Mouse (Mus musculus): ENCODE data around the gene Tns3. TPM values are rescaled to one million over a fixed set of nuclear protein-coding genes. Genes with fewer than 3 reads are reported as not detected.

The Tns3 gene
- polyA plus RNA-seq, 1 experiment from 2014 or later, result 8.8 TPM

DNA sequence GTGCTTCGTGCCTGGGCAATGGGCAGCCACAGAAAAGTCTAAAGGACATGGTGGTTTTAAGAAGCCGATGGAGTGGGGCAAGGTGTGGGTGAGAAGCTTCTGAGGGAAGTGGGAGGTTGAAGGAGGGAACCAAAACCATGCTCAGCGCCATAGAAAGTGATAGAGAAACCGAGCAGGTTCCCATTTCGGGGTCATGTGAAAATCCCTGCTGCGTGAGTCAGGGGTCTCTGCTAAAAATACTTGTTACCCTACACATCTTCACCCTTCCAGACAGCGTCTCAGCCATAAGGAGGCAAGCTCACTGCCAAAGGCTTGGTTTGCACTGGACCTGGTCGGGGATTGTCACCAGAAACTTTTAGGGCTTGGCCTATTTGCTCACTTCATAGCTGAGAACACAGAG lies 24.6 kb upstream of the Tns3 start:
- DNase-seq (ENCODE audit: low spot score) (no peak), ATAC-seq (replicated peaks; ENCODE audit: low FRiP score) (no peak)
- no peaks in the 10 kb centered on the region for H3K9me3 ChIP-seq (ENCODE audit: control insufficient read depth, low read length)
- peaks cover 16% of the 10 kb centered on the region; the same call in 1 of the 2 replicates for H3K4me1 ChIP-seq (replicated peaks; ENCODE audit: control insufficient read depth, insufficient read depth, low read length)
- H3K4me2 ChIP-seq (ENCODE audit: low read depth, low read length, severe bottlenecking), result no peak overlapping the region
- no peak overlapping the region for H3K9ac ChIP-seq (ENCODE audit: low read length)
- H3K27me3 ChIP-seq (ENCODE audit: control insufficient read depth, insufficient read depth, low read length), result no peaks in the 10 kb centered on the region
- H3K4me3 ChIP-seq (ENCODE audit: low read depth, low read length), result no peak overlapping the region
- H3K27ac ChIP-seq (ENCODE audit: low read depth, low read length), result no peak overlapping the region
- 92% methylated on average over 8 of the region's 8 CpGs for WGBS
- H3K36me3 ChIP-seq (ENCODE audit: control insufficient read depth, insufficient read depth, low read length), result no peaks in the 10 kb centered on the region

GRCm38 (mm10) chr11:8686501-8686900 lies 22.2 kb upstream of the Tns3 start:
- WGBS, result 83% methylated on average over 3 of the region's 3 CpGs

GRCm38 (mm10) chr11:8686061-8686460 lies 21.7 kb upstream of the Tns3 start:
- H3K36me3 ChIP-seq (ENCODE audit: control insufficient read depth, insufficient read depth, low read length), result no peaks in the 10 kb centered on the region
- no peak overlapping the region for H3K4me3 ChIP-seq (ENCODE audit: low read depth, low read length)
- no peak overlapping the region for H3K9ac ChIP-seq (ENCODE audit: low read length)
- WGBS, result 82% methylated on average over 1 of the region's 1 CpGs
- H3K4me1 ChIP-seq (replicated peaks; ENCODE audit: control insufficient read depth, insufficient read depth, low read length), result no peaks in the 10 kb centered on the region
- H3K27ac ChIP-seq (ENCODE audit: low read depth, low read length), result no peak overlapping the region
- no peaks in the 10 kb centered on the region for H3K27me3 ChIP-seq (ENCODE audit: control insufficient read depth, insufficient read depth, low read length)
- DNase-seq (ENCODE audit: low spot score), result no peak
- no peaks in the 10 kb centered on the region for H3K9me3 ChIP-seq (ENCODE audit: control insufficient read depth, low read length)
- no peak for ATAC-seq (replicated peaks; ENCODE audit: low FRiP score)
- H3K4me2 ChIP-seq (ENCODE audit: low read depth, low read length, severe bottlenecking), result no peak overlapping the region

More at GRCm38 (mm10) chr11:8686501-8686900, 22.2 kb upstream of the Tns3 start:
- H3K9ac ChIP-seq (ENCODE audit: low read length), result no peak overlapping the region
- H3K36me3 ChIP-seq (ENCODE audit: control insufficient read depth, insufficient read depth, low read length), result no peaks in the 10 kb centered on the region
- no peaks in the 10 kb centered on the region for H3K4me1 ChIP-seq (replicated peaks; ENCODE audit: control insufficient read depth, insufficient read depth, low read length)
- no peak overlapping the region for H3K4me2 ChIP-seq (ENCODE audit: low read depth, low read length, severe bottlenecking)
- H3K9me3 ChIP-seq (ENCODE audit: control insufficient read depth, low read length), result no peaks in the 10 kb centered on the region
- no peak overlapping the region for H3K27ac ChIP-seq (ENCODE audit: low read depth, low read length)
- H3K27me3 ChIP-seq (ENCODE audit: control insufficient read depth, insufficient read depth, low read length), result no peaks in the 10 kb centered on the region
- DNase-seq (ENCODE audit: low spot score) (no peak), ATAC-seq (replicated peaks; ENCODE audit: low FRiP score) (no peak)
- H3K4me3 ChIP-seq (ENCODE audit: low read depth, low read length), result no peak overlapping the region

GRCm38 (mm10) chr11:8685195-8685594 lies 20.9 kb upstream of the Tns3 start:
- ATAC-seq (replicated peaks; ENCODE audit: low FRiP score), result no peak
- H3K36me3 ChIP-seq (ENCODE audit: control insufficient read depth, insufficient read depth, low read length), result no peaks in the 10 kb centered on the region
- no peaks in the 10 kb centered on the region for H3K9me3 ChIP-seq (ENCODE audit: control insufficient read depth, low read length)
- H3K27me3 ChIP-seq (ENCODE audit: control insufficient read depth, insufficient read depth, low read length), result no peaks in the 10 kb centered on the region
- H3K4me3 ChIP-seq (ENCODE audit: low read depth, low read length), result no peak overlapping the region
- DNase-seq (ENCODE audit: low spot score), result no peak
- no peak overlapping the region for H3K27ac ChIP-seq (ENCODE audit: low read depth, low read length)
- no peak overlapping the region for H3K4me2 ChIP-seq (ENCODE audit: low read depth, low read length, severe bottlenecking)
- no peaks in the 10 kb centered on the region for H3K4me1 ChIP-seq (replicated peaks; ENCODE audit: control insufficient read depth, insufficient read depth, low read length)
- H3K9ac ChIP-seq (ENCODE audit: low read length), result no peak overlapping the region
- 67% methylated on average over 3 of the region's 3 CpGs for WGBS

DNA sequence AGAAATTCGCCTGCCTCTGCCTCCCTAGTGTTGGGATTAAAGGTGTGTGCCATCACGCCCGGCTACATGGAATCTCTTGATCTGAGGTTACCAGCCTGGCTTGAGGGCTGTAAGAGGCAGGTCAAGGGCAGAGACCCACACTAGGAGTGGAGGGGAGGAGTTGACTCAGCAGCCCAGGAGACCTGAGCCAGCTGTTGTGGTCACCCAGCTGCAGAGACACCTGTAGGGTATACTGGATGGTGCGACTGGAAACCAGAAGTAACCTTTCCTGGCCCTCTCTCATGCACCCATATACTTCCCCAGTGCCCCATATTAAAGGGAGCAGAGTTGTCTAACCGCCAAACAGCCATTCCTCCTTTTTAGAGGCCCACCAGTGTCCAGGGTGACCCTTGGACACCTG lies 19.9 kb upstream of the Tns3 start:
- ATAC-seq (replicated peaks; ENCODE audit: low FRiP score) (no peak), DNase-seq (ENCODE audit: low spot score) (no peak)
- H3K27ac ChIP-seq (ENCODE audit: low read depth, low read length), result no peak overlapping the region
- no peak overlapping the region for H3K9ac ChIP-seq (ENCODE audit: low read length)
- H3K4me1 ChIP-seq (replicated peaks; ENCODE audit: control insufficient read depth, insufficient read depth, low read length), result no peaks in the 10 kb centered on the region
- H3K4me2 ChIP-seq (ENCODE audit: low read depth, low read length, severe bottlenecking), result no peak overlapping the region
- H3K27me3 ChIP-seq (ENCODE audit: control insufficient read depth, insufficient read depth, low read length), result no peaks in the 10 kb centered on the region
- no peak overlapping the region for H3K4me3 ChIP-seq (ENCODE audit: low read depth, low read length)
- WGBS, result 93% methylated on average over 5 of the region's 5 CpGs
- H3K9me3 ChIP-seq (ENCODE audit: control insufficient read depth, low read length), result no peaks in the 10 kb centered on the region
- H3K36me3 ChIP-seq (ENCODE audit: control insufficient read depth, insufficient read depth, low read length), result no peaks in the 10 kb centered on the region

GRCm38 (mm10) chr11:8681356-8681755 lies 17.0 kb upstream of the Tns3 start:
- no peaks in the 10 kb centered on the region for H3K36me3 ChIP-seq (ENCODE audit: control insufficient read depth, insufficient read depth, low read length)
- no peak overlapping the region for H3K4me2 ChIP-seq (ENCODE audit: low read depth, low read length, severe bottlenecking)
- H3K4me1 ChIP-seq (replicated peaks; ENCODE audit: control insufficient read depth, insufficient read depth, low read length), result no peaks in the 10 kb centered on the region
- no peak overlapping the region for H3K27ac ChIP-seq (ENCODE audit: low read depth, low read length)
- ATAC-seq (replicated peaks; ENCODE audit: low FRiP score), result no peak
- no peak overlapping the region for H3K4me3 ChIP-seq (ENCODE audit: low read depth, low read length)
- H3K9ac ChIP-seq (ENCODE audit: low read length), result no peak overlapping the region
- DNase-seq (ENCODE audit: low spot score), result no peak
- H3K27me3 ChIP-seq (ENCODE audit: control insufficient read depth, insufficient read depth, low read length), result no peaks in the 10 kb centered on the region
- WGBS, result 83% methylated on average over 3 of the region's 3 CpGs
- H3K9me3 ChIP-seq (ENCODE audit: control insufficient read depth, low read length), result no peaks in the 10 kb centered on the region

- H3K27ac ChIP-seq (ENCODE audit: low read depth, low read length), result no peak overlapping the region
- WGBS, result 47% methylated on average over 7 of the region's 7 CpGs
- no peaks in the 10 kb centered on the region for H3K36me3 ChIP-seq (ENCODE audit: control insufficient read depth, insufficient read depth, low read length)
- ATAC-seq (replicated peaks; ENCODE audit: low FRiP score) (no peak), DNase-seq (ENCODE audit: low spot score) (no peak)
- H3K4me1 ChIP-seq (replicated peaks; ENCODE audit: control insufficient read depth, insufficient read depth, low read length), result no peaks in the 10 kb centered on the region
- no peak overlapping the region for H3K9ac ChIP-seq (ENCODE audit: low read length)
- H3K27me3 ChIP-seq (ENCODE audit: control insufficient read depth, insufficient read depth, low read length), result no peaks in the 10 kb centered on the region
- H3K9me3 ChIP-seq (ENCODE audit: control insufficient read depth, low read length), result no peaks in the 10 kb centered on the region
- H3K4me2 ChIP-seq (ENCODE audit: low read depth, low read length, severe bottlenecking), result no peak overlapping the region
- H3K4me3 ChIP-seq (ENCODE audit: low read depth, low read length), result no peak overlapping the region
These were observed 16.3 kb upstream of the Tns3 start for GRCm38 (mm10) chr11:8680650-8681049.

DNA sequence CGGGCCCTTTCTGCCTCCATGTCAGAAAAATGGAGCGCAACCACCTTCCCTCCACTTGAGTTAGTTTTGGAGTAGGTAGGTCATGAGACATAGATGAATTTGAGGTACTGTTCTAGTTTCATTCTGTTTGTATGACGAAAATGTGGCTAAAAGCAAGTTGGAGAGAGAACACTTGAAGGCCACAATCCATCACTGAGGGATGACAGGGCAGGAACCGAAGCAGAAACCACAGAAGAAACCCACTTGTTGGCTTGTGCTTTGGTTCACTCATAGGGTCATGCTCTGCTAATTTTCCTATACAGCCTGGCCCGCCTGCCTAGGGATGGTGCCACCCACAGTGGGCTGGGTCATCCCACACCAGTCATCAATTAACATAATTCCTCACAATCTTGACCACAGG lies 14.9 kb upstream of the Tns3 start:
- ATAC-seq (replicated peaks; ENCODE audit: low FRiP score), result no peak
- WGBS, result 89% methylated on average over 5 of the region's 5 CpGs

DNA sequence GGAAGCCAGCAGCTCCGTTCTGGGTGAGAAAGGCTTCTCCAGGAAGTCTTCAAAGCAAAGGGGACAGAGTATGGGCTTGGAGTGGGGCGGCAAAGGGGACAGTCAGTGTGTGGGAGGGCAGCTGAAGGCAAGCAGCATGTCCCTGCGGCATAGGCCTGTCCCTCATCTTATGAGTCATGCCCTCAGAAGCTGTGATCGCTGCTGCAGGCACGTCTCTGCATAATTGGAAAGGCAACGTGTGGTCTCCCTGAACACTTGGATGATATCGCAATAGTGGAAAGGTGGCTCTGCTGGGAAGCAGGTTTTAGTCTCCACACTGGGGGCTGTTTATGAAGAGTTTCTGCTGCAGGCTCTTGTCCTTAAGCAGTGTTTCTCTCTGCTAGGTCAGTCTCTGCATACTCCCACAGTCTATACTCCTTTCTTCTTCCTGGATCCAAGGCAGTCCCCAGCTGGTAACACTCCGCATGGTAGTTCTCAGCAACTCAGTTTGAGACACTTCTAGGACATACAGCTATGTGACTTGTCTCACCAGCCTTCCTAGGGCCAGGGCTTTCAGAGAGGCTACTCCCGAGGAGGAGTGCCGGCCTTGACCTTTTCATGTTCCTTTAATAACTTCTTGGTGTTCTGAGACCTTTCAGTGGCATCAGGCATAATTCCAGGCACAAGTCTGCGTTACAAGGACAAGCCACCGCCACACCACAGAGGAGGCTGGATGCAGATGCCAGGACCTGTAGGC lies 14.1 kb upstream of the Tns3 start:
- Histone ChIP-seq H3K4me2 (ENCODE audit: low read depth, low read length, severe bottlenecking) (no peak overlapping the region), H3K4me3 (ENCODE audit: low read depth, low read length) (no peak overlapping the region), H3K9me3 (ENCODE audit: control insufficient read depth, low read length) (no peaks in the 10 kb centered on the region), H3K27ac (ENCODE audit: low read depth, low read length) (no peak overlapping the region), H3K9ac (ENCODE audit: low read length) (no peak overlapping the region), H3K4me1 (replicated peaks; ENCODE audit: control insufficient read depth, insufficient read depth, low read length) (no peaks in the 10 kb centered on the region), H3K27me3 (ENCODE audit: control insufficient read depth, insufficient read depth, low read length) (no peaks in the 10 kb centered on the region), H3K36me3 (ENCODE audit: control insufficient read depth, insufficient read depth, low read length) (no peaks in the 10 kb centered on the region)
- ATAC-seq (replicated peaks; ENCODE audit: low FRiP score), result no peak
- 93% methylated on average over 12 of the region's 12 CpGs for WGBS
- no peak for DNase-seq (ENCODE audit: low spot score)

More for the DNA sequence above, 14.9 kb upstream of the Tns3 start:
- Histone ChIP-seq H3K36me3 (ENCODE audit: control insufficient read depth, insufficient read depth, low read length) (no peaks in the 10 kb centered on the region), H3K9ac (ENCODE audit: low read length) (no peak overlapping the region), H3K27ac (ENCODE audit: low read depth, low read length) (no peak overlapping the region), H3K9me3 (ENCODE audit: control insufficient read depth, low read length) (no peaks in the 10 kb centered on the region), H3K4me1 (replicated peaks; ENCODE audit: control insufficient read depth, insufficient read depth, low read length) (no peaks in the 10 kb centered on the region), H3K4me3 (ENCODE audit: low read depth, low read length) (no peak overlapping the region), H3K27me3 (ENCODE audit: control insufficient read depth, insufficient read depth, low read length) (no peaks in the 10 kb centered on the region), H3K4me2 (ENCODE audit: low read depth, low read length, severe bottlenecking) (no peak overlapping the region)
- no peak for DNase-seq (ENCODE audit: low spot score)

Measured in forebrain, embryonic 11.5 days (tissue).